10 mouse cellular contexts compared by ENCODE assay signal in genomic region chr8:92024133-92024532, GRCm38 (mm10).
DNase-seq lines count a peak whose midpoint lies in the region; ATAC-seq and TF ChIP-seq lines count a peak whose summit lies in the region.
"Had no signal": no experiment of that assay in that cellular context is flagged by ENCODE, and none has a peak within 500 bp of the region (broad histone marks: within the 10 kb centered on the region; RNA-seq: fewer than 3 reads in every experiment).

No protein-coding gene starts in this region.

- H3ac ChIP-seq in C2C12 (ENCODE audit: control insufficient read depth, insufficient read length, low read depth) = peak overlapping the region; percentile 24

- TF ChIP-seq CTCF in C2C12 (IDR thresholded peaks at IDR 0.05; ENCODE audit: control insufficient read depth, insufficient read depth, insufficient read length) (no peak), ES-Bruce4 (IDR thresholded peaks at IDR 0.05; ENCODE audit: low read depth, low read length) (no peak)
- TF ChIP-seq CTCF in hindbrain, postnatal 0 days (IDR thresholded peaks at IDR 0.05; ENCODE audit: low read depth) = no peak

- no peak for ATAC-seq in hindbrain, embryonic 16.5 days
- ATAC-seq in hindbrain, postnatal 0 days = no peak
- no peak for ATAC-seq in kidney, embryonic 15.5 days (replicated peaks; ENCODE audit: low FRiP score)

- H3K79me2 ChIP-seq in C2C12 (ENCODE audit: control insufficient read depth, insufficient read depth) = no peaks in the 10 kb centered on the region

- H3K9me3 ChIP-seq in hindbrain, embryonic 10.5 days = no peaks in the 10 kb centered on the region
- no peaks in the 10 kb centered on the region for H3K9me3 ChIP-seq in hindbrain, embryonic 16.5 days (ENCODE audit: control insufficient read depth, low read length)
- H3K9me3 ChIP-seq in ES-Bruce4 (replicated peaks; ENCODE audit: control insufficient read depth, insufficient read depth, low read length, poor library complexity, severe bottlenecking) = no peaks in the 10 kb centered on the region
- H3K9me3 ChIP-seq in hindbrain, postnatal 0 days (ENCODE audit: low read length) = no peaks in the 10 kb centered on the region
- no peaks in the 10 kb centered on the region for H3K9me3 ChIP-seq in kidney, embryonic 15.5 days (replicated peaks)

- DNase-seq in hindbrain, embryonic 10.5 days (ENCODE audit: low spot score) = peak; percentile 18
- no peak for DNase-seq in hindbrain, postnatal 0 days (ENCODE audit: low spot score)
- no peak for DNase-seq in right cerebral cortex, postnatal 10 days (ENCODE audit: low spot score in 2 of 2)
- DNase-seq: cerebellum, postnatal 25 days; left cerebral cortex, postnatal 4 days; thymus, adult 2 months had no signal

- TF ChIP-seq EP300 in ES-Bruce4 (IDR thresholded peaks at IDR 0.05; ENCODE audit: insufficient read depth, low read depth, low read length) = 0 out of 2 replicates have a peak, but pooled peaks have one; percentile 18

- peaks cover 27% of the 10 kb centered on the region for H3K4me1 ChIP-seq in hindbrain, embryonic 10.5 days (replicated peaks)
- no peaks in the 10 kb centered on the region for H3K4me1 ChIP-seq in hindbrain, embryonic 16.5 days (ENCODE audit: control insufficient read depth, insufficient read depth, low read depth, low read length)
- peaks cover 4% of the 10 kb centered on the region for H3K4me1 ChIP-seq in ES-Bruce4 (ENCODE audit: control insufficient read depth, insufficient read depth, low read length)
- no peaks in the 10 kb centered on the region for H3K4me1 ChIP-seq in hindbrain, postnatal 0 days (ENCODE audit: insufficient read depth, low read length)
- 0 out of 2 replicates have a peak, but pooled peaks cover 5% of the 10 kb centered on the region for H3K4me1 ChIP-seq in kidney, embryonic 15.5 days

- H3K27ac ChIP-seq in hindbrain, embryonic 10.5 days = 0 out of 2 replicates have a peak overlapping the region, but pooled peaks have one; percentile 60
- no peak overlapping the region for H3K27ac ChIP-seq in hindbrain, embryonic 16.5 days (ENCODE audit: low read depth, low read length)
- H3K27ac ChIP-seq in ES-Bruce4 (ENCODE audit: insufficient read depth, low read length) = no peak overlapping the region
- H3K27ac ChIP-seq in hindbrain, postnatal 0 days = no peak overlapping the region
- no peak overlapping the region for H3K27ac ChIP-seq in kidney, embryonic 15.5 days

- H3K79me3 ChIP-seq in C2C12 (ENCODE audit: low read depth) = no peaks in the 10 kb centered on the region

- H3K27me3 ChIP-seq in hindbrain, embryonic 10.5 days (ENCODE audit: insufficient read depth, poor library complexity, severe bottlenecking) = peaks cover 83% of the 10 kb centered on the region
- peaks cover 8% of the 10 kb centered on the region; the same call in 1 of the 2 replicates for H3K27me3 ChIP-seq in hindbrain, embryonic 16.5 days (replicated peaks; ENCODE audit: control insufficient read depth, insufficient read depth, low read length)
- no peaks in the 10 kb centered on the region for H3K27me3 ChIP-seq in C2C12 (ENCODE audit: control insufficient read depth, insufficient read depth, insufficient read length)
- no peaks in the 10 kb centered on the region; the same call in none of the 2 replicates for H3K27me3 ChIP-seq in ES-Bruce4 (ENCODE audit: control insufficient read depth, insufficient read depth, low read length, poor library complexity, severe bottlenecking)
- peaks cover 12% of the 10 kb centered on the region; the same call in 1 of the 2 replicates for H3K27me3 ChIP-seq in hindbrain, postnatal 0 days (ENCODE audit: insufficient read depth, low read length)
- peaks cover 89% of the 10 kb centered on the region for H3K27me3 ChIP-seq in kidney, embryonic 15.5 days

- peak overlapping the region; percentile 14; the same call in 1 of the 2 replicates for H3K4me3 ChIP-seq in hindbrain, embryonic 10.5 days
- H3K4me3 ChIP-seq in hindbrain, embryonic 16.5 days (ENCODE audit: low read length) = no peak overlapping the region
- H3K4me3 ChIP-seq in C2C12 (ENCODE audit: insufficient read depth, poor library complexity, severe bottlenecking) = no peak overlapping the region
- H3K4me3 ChIP-seq in ES-Bruce4 (ENCODE audit: low read depth, low read length) = no peak overlapping the region
- H3K4me3 ChIP-seq in hindbrain, postnatal 0 days (ENCODE audit: low read length) = no peak overlapping the region
- no peak overlapping the region for H3K4me3 ChIP-seq in kidney, embryonic 15.5 days (replicated peaks)

- no peak overlapping the region for H3K9ac ChIP-seq in hindbrain, embryonic 16.5 days (ENCODE audit: low read depth, low read length)
- 0 out of 2 replicates have a peak overlapping the region, but pooled peaks have one; percentile 20 for H3K9ac ChIP-seq in ES-Bruce4 (ENCODE audit: low read depth, poor library complexity, severe bottlenecking)
- no peak overlapping the region for H3K9ac ChIP-seq in hindbrain, postnatal 0 days (replicated peaks; ENCODE audit: low read length)
- H3K9ac ChIP-seq in kidney, embryonic 15.5 days = no peak overlapping the region

- WGBS in hindbrain, embryonic 10.5 days = 13% methylated on average over 8 of the region's 8 CpGs
- WGBS in hindbrain, embryonic 16.5 days = 9% methylated on average over 8 of the region's 8 CpGs
- WGBS in hindbrain, postnatal 0 days = 19% methylated on average over 8 of the region's 8 CpGs
- WGBS in kidney, embryonic 15.5 days = 10% methylated on average over 8 of the region's 8 CpGs

- no peak overlapping the region for H3K4me2 ChIP-seq in hindbrain, embryonic 16.5 days (ENCODE audit: low read length)
- H3K4me2 ChIP-seq in hindbrain, postnatal 0 days (ENCODE audit: low read depth, low read length) = 0 out of 2 replicates have a peak overlapping the region, but pooled peaks have one; percentile 21
- H3K4me2 ChIP-seq in kidney, embryonic 15.5 days = no peak overlapping the region

- H3K36me3 ChIP-seq in hindbrain, embryonic 10.5 days = no peaks in the 10 kb centered on the region
- no peaks in the 10 kb centered on the region for H3K36me3 ChIP-seq in hindbrain, embryonic 16.5 days (ENCODE audit: control insufficient read depth, insufficient read depth, low read length)
- H3K36me3 ChIP-seq in C2C12 (ENCODE audit: control insufficient read depth, insufficient read depth) (no peaks in the 10 kb centered on the region), ES-Bruce4 (ENCODE audit: control insufficient read depth, insufficient read depth, low read length, poor library complexity, severe bottlenecking) (no peaks in the 10 kb centered on the region)
- H3K36me3 ChIP-seq in hindbrain, postnatal 0 days (ENCODE audit: insufficient read depth, low read length) = no peaks in the 10 kb centered on the region
- H3K36me3 ChIP-seq in kidney, embryonic 15.5 days = no peaks in the 10 kb centered on the region

- no peak for TF ChIP-seq POLR2A in ES-Bruce4 (IDR thresholded peaks at IDR 0.05; ENCODE audit: insufficient read depth, low read length)

TF ChIP-seq in C2C12, 6 proteins besides CTCF, POLR2A, EP300 and RAD21:
- TF ChIP-seq CEBPB (IDR thresholded peaks at IDR 0.05; ENCODE audit: low read depth) (no peak), FOSL1 (IDR thresholded peaks at IDR 0.05; ENCODE audit: insufficient read depth, low read length, poor library complexity, severe bottlenecking) (no peak), MAX (IDR thresholded peaks at IDR 0.05) (no peak), MYOG (IDR thresholded peaks at IDR 0.05; ENCODE audit: control insufficient read depth, extremely low read depth, insufficient read length) (no peak), MYOD1 (IDR thresholded peaks at IDR 0.05; ENCODE audit: control insufficient read depth, insufficient read length, low read depth) (no peak), USF1 (IDR thresholded peaks at IDR 0.05; ENCODE audit: low read depth) (no peak)
